Mouse (Mus musculus) heart, embryonic 11.5 days (tissue): ENCODE data around the gene Tpsab1. TPM values are rescaled to one million over a fixed set of nuclear protein-coding genes. Genes with fewer than 3 reads are reported as not detected.

ENCODE experiments used
- ATAC-seq: fragments of 200-750 bp; cut with Nextera tagmentation; replicated peaks from 2 replicates; pipeline ENCODE4 v1.8.0; 2017; ENCODE audit warnings: moderate library complexity; ENCODE audit not compliant: insufficient number of reproducible peaks, low FRiP score, low TSS enrichment
- H3K27ac ChIP-seq: fragments of 300-500 bp; sonication (generic); 2 replicates; pipeline ENCODE4 v1.5.1; 2014; ENCODE audit warnings: mild to moderate bottlenecking, low read depth, low read length
- H3K27me3 ChIP-seq: fragments of 300-500 bp; sonication (generic); 2 replicates; pipeline ENCODE4 v1.6.1; 2014; ENCODE audit warnings: mild to moderate bottlenecking, low read length, mixed read lengths; ENCODE audit not compliant: control insufficient read depth, insufficient read depth
- H3K36me3 ChIP-seq: fragments of 300-500 bp; sonication (generic); 2 replicates; pipeline ENCODE4 v1.6.1; 2014; ENCODE audit warnings: mild to moderate bottlenecking, low read length, moderate library complexity, mixed read lengths; ENCODE audit not compliant: control insufficient read depth, insufficient read depth
- H3K4me1 ChIP-seq: fragments of 300-500 bp; sonication (generic); 2 replicates; pipeline ENCODE4 v1.6.1; 2014; ENCODE audit warnings: low read length; ENCODE audit not compliant: control insufficient read depth, insufficient read depth
- H3K4me2 ChIP-seq: fragments of 300-500 bp; sonication (generic); 2 replicates; pipeline ENCODE4 v1.6.1; 2014; ENCODE audit warnings: mild to moderate bottlenecking, moderate library complexity
- H3K4me3 ChIP-seq: fragments of 300-500 bp; sonication (generic); 2 replicates; pipeline ENCODE4 v1.5.1; 2014; ENCODE audit warnings: low read depth, low read length
- H3K9ac ChIP-seq: fragments of 300-500 bp; sonication (generic); 2 replicates; pipeline ENCODE4 v1.6.1; 2014; ENCODE audit warnings: mild to moderate bottlenecking, low read depth, low read length, moderate library complexity
- H3K9me3 ChIP-seq: fragments of 300-500 bp; sonication (generic); replicated peaks from 2 replicates; pipeline ENCODE4 v1.6.1; 2016; ENCODE audit warnings: low read length; ENCODE audit not compliant: control insufficient read depth
- WGBS: fragments of 180-500 bp; shearing (Covaris S2); extraction: QIAGEN DNeasy Blood & Tissue Kit; methylation state at CpG from one replicate; pipeline ENCODE4 v1.1.7; 2014; ENCODE audit not compliant: insufficient replicate concordance; 5-methylcytosine and 5-hydroxymethylcytosine counted together
- polyA plus RNA-seq: library from polyadenylated mRNA; unstranded; fragments of >200 nt; fragmentation: Nextera tagmentation; extraction: Ambion mirVana; gene quantifications from 2 replicates; pipeline ENCODE4 v1.2.1, GENCODE M21; 2014

The Tpsab1 gene
- polyA plus RNA-seq, 1 experiment from 2014 or later = not detected

DNA sequence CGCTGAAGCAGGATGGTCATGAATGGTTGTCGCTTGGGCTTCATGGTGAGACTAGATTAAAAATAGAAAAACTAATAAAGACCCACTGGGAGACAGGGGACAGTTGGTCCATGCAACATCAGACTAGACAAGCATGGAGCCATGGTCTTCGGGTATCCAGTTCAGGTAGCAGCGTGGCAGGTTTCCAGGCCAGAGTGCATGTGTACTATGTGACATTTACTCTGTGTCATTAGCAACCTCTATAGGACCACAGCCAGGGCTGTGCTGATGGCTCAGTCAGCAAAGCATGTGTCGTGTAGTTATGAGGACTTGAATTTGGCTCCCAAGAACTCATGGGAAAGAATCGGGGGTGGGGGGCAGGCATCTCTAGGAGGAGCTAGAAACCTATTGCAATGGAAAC, 5.4 kb downstream of the Tpsab1 start:
- H3K27me3 ChIP-seq = peaks cover 1% of the 10 kb centered on the region; the same call in 1 of the 2 replicates
- no peaks in the 10 kb centered on the region; the same call in 1 of the 2 replicates for H3K9me3 ChIP-seq
- no peak for ATAC-seq
- H3K4me3 ChIP-seq = no peak overlapping the region
- no peak overlapping the region for H3K4me2 ChIP-seq
- H3K36me3 ChIP-seq = no peaks in the 10 kb centered on the region
- no peak overlapping the region for H3K27ac ChIP-seq
- 77% methylated on average over 6 of the region's 6 CpGs for WGBS
- H3K9ac ChIP-seq = no peak overlapping the region
- no peaks in the 10 kb centered on the region for H3K4me1 ChIP-seq

DNA sequence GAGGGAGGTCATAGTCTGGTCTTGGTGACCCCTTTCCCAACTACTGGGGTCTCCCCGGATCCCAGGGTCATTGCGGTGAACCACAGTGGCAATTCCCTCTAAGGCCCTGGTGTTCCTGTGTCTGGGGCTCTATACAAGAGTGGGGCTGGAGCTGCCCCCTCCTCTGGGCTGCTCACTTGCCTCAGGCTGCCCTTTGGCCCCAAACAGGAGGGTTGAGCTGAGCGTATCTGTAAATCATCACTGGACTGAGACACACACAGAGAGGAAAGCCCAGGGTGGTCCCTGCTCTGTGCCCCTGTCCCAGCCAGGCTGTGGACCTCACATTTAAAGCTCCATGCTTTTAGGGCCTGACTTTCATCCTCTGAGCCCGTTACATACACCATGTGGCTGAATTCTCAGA, 7.1 kb downstream of the Tpsab1 start:
- Histone ChIP-seq H3K27ac (no peak overlapping the region), H3K4me1 (no peaks in the 10 kb centered on the region), H3K27me3 (peaks cover 7% of the 10 kb centered on the region), H3K9ac (no peak overlapping the region), H3K9me3 (no peaks in the 10 kb centered on the region; the same call in 1 of the 2 replicates), H3K4me2 (no peak overlapping the region), H3K36me3 (no peaks in the 10 kb centered on the region), H3K4me3 (no peak overlapping the region)
- WGBS = 80% methylated on average over 4 of the region's 4 CpGs
- no peak for ATAC-seq

DNA sequence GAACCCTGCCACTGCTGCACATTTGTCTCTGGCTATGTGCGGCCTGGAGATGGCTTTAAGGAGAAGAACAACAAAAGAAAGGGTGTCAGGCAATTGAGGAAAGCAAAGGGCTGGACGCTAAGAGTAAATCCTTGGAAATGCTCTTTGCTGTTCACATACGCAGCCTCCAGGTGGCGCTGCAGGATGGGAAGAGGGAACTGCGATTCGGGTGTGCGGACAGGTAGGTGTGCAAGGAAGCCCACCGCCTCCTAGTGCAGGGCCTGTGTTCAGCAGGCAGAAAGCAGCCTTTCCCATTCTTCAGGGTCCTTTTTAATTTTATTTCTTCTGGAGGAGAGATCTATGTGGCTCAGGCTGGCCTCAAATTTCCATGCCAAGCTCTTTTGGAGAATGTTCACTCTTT, 11.4 kb downstream of the Tpsab1 start:
- Histone ChIP-seq H3K9ac (no peak overlapping the region), H3K4me1 (no peaks in the 10 kb centered on the region), H3K27me3 (peaks cover 21% of the 10 kb centered on the region), H3K27ac (no peak overlapping the region), H3K9me3 (no peaks in the 10 kb centered on the region; the same call in 1 of the 2 replicates), H3K36me3 (no peaks in the 10 kb centered on the region), H3K4me3 (no peak overlapping the region), H3K4me2 (no peak overlapping the region)
- ATAC-seq = no peak
- WGBS = 1% methylated on average over 8 of the region's 8 CpGs

DNA sequence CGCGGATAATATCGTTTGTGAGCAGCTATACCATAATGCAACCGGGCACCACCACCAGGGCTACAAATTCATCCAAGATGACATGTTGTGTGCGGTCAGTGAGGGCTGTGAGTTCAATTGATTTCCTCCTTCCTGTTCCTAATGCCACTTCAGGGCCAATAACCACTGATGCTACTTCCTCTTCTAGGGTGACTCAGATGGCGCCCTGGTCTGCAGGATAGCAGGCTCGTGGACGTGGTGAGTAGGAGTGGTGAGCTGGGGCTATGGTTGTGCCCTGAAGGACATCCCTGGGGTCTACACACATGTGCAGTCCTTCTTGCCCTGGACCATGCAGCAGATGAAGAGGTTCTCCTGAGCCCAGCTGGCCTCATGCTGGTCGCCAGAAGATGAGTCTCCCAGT, 13.0 kb downstream of the Tpsab1 start:
- ATAC-seq = no peak
- peaks cover 21% of the 10 kb centered on the region for H3K27me3 ChIP-seq

DNA sequence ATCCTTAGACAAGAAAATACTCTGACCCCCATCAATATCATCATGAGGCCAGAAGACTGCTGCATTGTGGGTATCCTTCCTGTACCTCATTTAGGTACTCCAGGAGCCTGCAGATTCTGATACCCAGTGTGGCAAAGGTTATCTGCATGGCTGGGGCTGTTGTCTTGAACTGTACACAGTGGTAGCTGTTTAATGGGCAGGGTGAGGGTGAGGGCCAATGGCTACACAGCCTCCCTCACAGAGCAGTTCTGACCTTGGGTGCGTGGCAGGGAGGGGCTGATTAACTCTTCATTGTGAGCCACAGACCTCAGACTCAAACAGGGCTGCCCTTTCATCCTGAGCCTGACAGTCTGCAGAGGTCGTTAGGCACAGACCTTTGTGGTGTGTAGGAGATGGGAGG, 22.4 kb downstream of the Tpsab1 start:
- no peak overlapping the region for H3K4me3 ChIP-seq
- H3K4me2 ChIP-seq = no peak overlapping the region
- H3K9ac ChIP-seq = no peak overlapping the region
- no peak overlapping the region for H3K27ac ChIP-seq
- H3K4me1 ChIP-seq = no peaks in the 10 kb centered on the region
- H3K9me3 ChIP-seq = no peaks in the 10 kb centered on the region
- ATAC-seq = no peak; the same call in 1 of the 2 replicates
- H3K36me3 ChIP-seq = no peaks in the 10 kb centered on the region
- 16% methylated on average over 2 of the region's 2 CpGs for WGBS
- no peaks in the 10 kb centered on the region; the same call in 1 of the 2 replicates for H3K27me3 ChIP-seq

More for the DNA sequence above, 13.0 kb downstream of the Tpsab1 start:
- no peak overlapping the region for H3K4me2 ChIP-seq
- no peaks in the 10 kb centered on the region for H3K36me3 ChIP-seq
- no peak overlapping the region for H3K4me3 ChIP-seq
- WGBS = 67% methylated on average over 9 of the region's 9 CpGs
- H3K9ac ChIP-seq = no peak overlapping the region
- H3K27ac ChIP-seq = no peak overlapping the region
- H3K9me3 ChIP-seq = no peaks in the 10 kb centered on the region
- H3K4me1 ChIP-seq = no peaks in the 10 kb centered on the region

DNA sequence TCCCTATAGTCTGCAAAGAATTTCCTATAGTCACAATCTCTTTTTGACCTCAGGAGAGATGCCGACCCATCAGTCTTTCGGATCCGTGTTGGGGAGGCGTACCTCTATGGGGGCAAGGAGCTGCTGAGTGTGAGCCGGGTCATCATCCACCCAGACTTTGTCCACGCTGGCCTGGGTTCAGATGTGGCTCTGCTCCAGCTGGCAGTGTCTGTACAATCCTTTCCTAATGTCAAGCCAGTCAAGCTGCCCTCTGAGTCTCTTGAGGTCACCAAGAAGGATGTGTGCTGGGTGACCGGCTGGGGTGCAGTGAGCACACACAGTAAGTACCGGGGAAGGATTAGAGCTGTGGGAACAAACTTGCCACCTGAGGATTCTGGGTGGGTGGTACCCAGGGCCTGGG, 24.5 kb downstream of the Tpsab1 start:
- Histone ChIP-seq H3K9ac (no peak overlapping the region), H3K4me1 (no peaks in the 10 kb centered on the region), H3K4me2 (no peak overlapping the region), H3K9me3 (no peaks in the 10 kb centered on the region), H3K4me3 (no peak overlapping the region), H3K27ac (no peak overlapping the region), H3K36me3 (no peaks in the 10 kb centered on the region), H3K27me3 (no peaks in the 10 kb centered on the region; the same call in 1 of the 2 replicates)
- 86% methylated on average over 8 of the region's 8 CpGs for WGBS
- no peak for ATAC-seq

DNA sequence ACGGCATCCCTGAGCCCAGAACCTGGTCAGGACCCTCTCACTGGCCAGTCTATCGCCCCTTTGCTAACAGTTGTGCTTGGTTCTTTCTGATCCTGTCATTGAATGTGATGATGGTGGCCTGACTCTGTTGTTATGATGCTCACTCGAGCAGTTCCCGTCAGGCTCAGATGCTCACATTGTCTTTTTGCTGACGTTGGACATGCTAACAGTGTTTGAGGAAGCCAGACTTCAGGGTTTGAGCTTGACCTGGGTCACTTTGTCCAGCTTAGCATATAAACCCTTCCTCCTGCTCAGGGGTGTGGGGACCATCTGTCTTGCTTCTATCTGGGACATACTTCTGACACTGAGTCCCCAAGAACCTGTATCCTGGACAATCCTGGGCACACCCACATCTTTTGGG, 27.0 kb downstream of the Tpsab1 start, which contains the start of gene Prss29:
Gene Prss29 (plus strand): TSS at position 301 of the 400 bp plus-strand sequence.
- no peak for ATAC-seq
- Histone ChIP-seq H3K4me2 (no peak within 1 kb of the TSS), H3K9me3 (no peaks in the 10 kb centered on the region), H3K36me3 (no peaks in the 10 kb centered on the region), H3K27me3 (no peaks in the 10 kb centered on the region; the same call in 1 of the 2 replicates), H3K4me1 (no peaks in the 10 kb centered on the region), H3K4me3 (no peak within 1 kb of the TSS), H3K9ac (no peak within 1 kb of the TSS), H3K27ac (no peak within 1 kb of the TSS)
- 68% methylated on average over 5 of the region's 5 CpGs for WGBS

DNA sequence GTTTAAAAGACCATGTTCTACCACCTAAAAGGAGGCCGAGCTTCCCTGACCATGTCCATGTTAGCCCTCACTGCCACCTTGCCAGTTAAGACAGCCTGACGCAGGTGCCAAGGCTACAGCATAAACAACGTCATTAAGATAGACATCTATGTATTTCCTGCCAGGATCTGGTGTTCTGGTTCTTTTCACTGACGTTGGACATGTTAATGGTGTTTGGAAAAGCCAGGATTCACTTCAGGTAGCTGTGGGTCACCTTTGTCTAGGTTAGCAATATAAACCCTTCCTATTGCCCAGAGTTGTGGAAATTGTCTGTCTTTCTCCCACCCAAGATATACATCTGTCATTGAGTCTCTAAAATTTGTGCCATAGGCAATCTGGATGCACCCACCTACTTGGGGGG, 37.0 kb downstream of the Tpsab1 start, which contains the start of gene Prss28:
Gene Prss28 (plus strand): TSS at position 301 of the 400 bp plus-strand sequence.
- no peak within 1 kb of the TSS for H3K4me2 ChIP-seq
- no peak within 1 kb of the TSS for H3K9ac ChIP-seq
- H3K27ac ChIP-seq = no peak within 1 kb of the TSS
- H3K4me1 ChIP-seq = no peaks in the 10 kb centered on the region
- no peaks in the 10 kb centered on the region for H3K9me3 ChIP-seq
- H3K27me3 ChIP-seq = 0 out of 2 replicates have a peak, but pooled peaks cover 2% of the 10 kb centered on the region
- ATAC-seq = no peak
- 52% methylated on average over 4 of the region's 4 CpGs for WGBS
- H3K4me3 ChIP-seq = no peak within 1 kb of the TSS
- H3K36me3 ChIP-seq = no peaks in the 10 kb centered on the region

DNA sequence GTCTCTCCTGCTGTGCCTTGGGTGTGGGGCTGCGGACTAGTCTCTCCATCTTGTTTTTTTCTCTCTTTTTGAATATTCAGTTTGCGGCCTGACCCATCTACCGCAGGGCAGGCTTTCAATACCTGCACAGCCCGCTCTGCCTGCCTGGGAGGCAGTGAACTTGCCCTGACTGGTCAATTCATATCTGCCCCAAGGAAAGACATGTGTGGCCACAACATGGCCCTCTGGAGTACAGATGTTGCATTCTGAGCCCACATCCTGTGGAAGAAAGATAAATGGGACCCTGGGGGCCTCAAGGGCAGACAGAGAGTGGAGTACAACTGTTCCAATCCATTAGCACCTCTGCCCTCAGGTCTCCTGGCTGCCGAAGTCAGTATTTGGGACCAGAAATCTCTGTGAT, 47.3 kb downstream of the Tpsab1 start, which contains the start of gene Prss34:
Gene Prss34 (plus strand): TSS at position 301 of the 400 bp plus-strand sequence.
- 75% methylated on average over 5 of the region's 5 CpGs for WGBS
- ATAC-seq = no peak
- H3K36me3 ChIP-seq = no peaks in the 10 kb centered on the region

More for the DNA sequence above, 47.3 kb downstream of the Tpsab1 start, which contains the start of gene Prss34:
- Histone ChIP-seq H3K9ac (no peak within 1 kb of the TSS), H3K27ac (no peak within 1 kb of the TSS), H3K4me1 (no peaks in the 10 kb centered on the region), H3K27me3 (peaks cover 13% of the 10 kb centered on the region), H3K4me2 (no peak within 1 kb of the TSS), H3K9me3 (no peaks in the 10 kb centered on the region), H3K4me3 (no peak within 1 kb of the TSS)
